Mouse (Mus musculus) heart, embryonic 14.5 days (tissue): ENCODE results near the gene Lipe. TPM values are rescaled to one million over a fixed set of nuclear protein-coding genes. Genes with fewer than 3 reads are reported as not detected.

Source experiments
- ATAC-seq: fragments of 200-750 bp; cut with Nextera tagmentation; 2 replicates; pipeline ENCODE4 v1.8.0; 2017; ENCODE audit warnings: low read depth, moderate TSS enrichment; ENCODE audit not compliant: insufficient number of reproducible peaks, insufficient read depth, low FRiP score
- H3K27ac ChIP-seq, 2 experiments: fragments of 200-500 bp in 1 of 2; fragments of 300-500 bp in 1 of 2; sonication (generic) in 1 of 2; replicated peaks in 1 of 2; 2 replicates each; pipeline ENCODE4 v1.5.1; 2012 to 2014; ENCODE audit warnings: low read depth in 2 of 2, low read length in 2 of 2, control low read depth in 1 of 2, mild to moderate bottlenecking in 1 of 2, mixed read lengths in 1 of 2; ENCODE audit not compliant: control insufficient read depth in 1 of 2, insufficient read depth in 1 of 2
- H3K27me3 ChIP-seq: fragments of 300-500 bp; sonication (generic); 2 replicates; pipeline ENCODE4 v1.6.1; 2014; ENCODE audit warnings: mild to moderate bottlenecking, low read length, control low read depth; ENCODE audit not compliant: control insufficient read depth, insufficient read depth
- H3K36me3 ChIP-seq: fragments of 300-500 bp; sonication (generic); 2 replicates; pipeline ENCODE4 v1.6.1; 2014; ENCODE audit warnings: mild to moderate bottlenecking, control low read depth, low read length, mixed read lengths; ENCODE audit not compliant: control insufficient read depth, insufficient read depth
- H3K4me1 ChIP-seq, 2 experiments: fragments of 200-500 bp in 1 of 2; fragments of 300-500 bp in 1 of 2; sonication (generic) in 1 of 2; 2 replicates each; pipeline ENCODE4 v1.6.1; 2012 to 2014; ENCODE audit warnings: low read length in 2 of 2, control low read depth in 1 of 2, mixed read lengths in 1 of 2; ENCODE audit not compliant: control insufficient read depth in 2 of 2, insufficient read depth in 2 of 2
- H3K4me2 ChIP-seq: fragments of 300-500 bp; sonication (generic); 2 replicates; pipeline ENCODE4 v1.6.1; 2014; ENCODE audit warnings: mild to moderate bottlenecking, low read length
- H3K4me3 ChIP-seq, 2 experiments: fragments of 200-500 bp in 1 of 2; fragments of 300-500 bp in 1 of 2; sonication (generic) in 1 of 2; 2 replicates each; pipeline ENCODE4 v1.5.1; 2012 to 2014; ENCODE audit warnings: low read length in 2 of 2, mild to moderate bottlenecking in 2 of 2, control low read depth in 1 of 2, low read depth in 1 of 2, moderate library complexity in 1 of 2; ENCODE audit not compliant: control insufficient read depth in 1 of 2, insufficient read depth in 1 of 2
- H3K9ac ChIP-seq: fragments of 300-500 bp; sonication (generic); 2 replicates; pipeline ENCODE4 v1.6.1; 2014; ENCODE audit warnings: mild to moderate bottlenecking, low read length
- H3K9me3 ChIP-seq: fragments of 300-500 bp; sonication (generic); 2 replicates; pipeline ENCODE4 v1.6.1; 2016; ENCODE audit warnings: low read length, control low read depth; ENCODE audit not compliant: control insufficient read depth
- WGBS: fragments of 180-500 bp; shearing (Covaris S2); extraction: QIAGEN DNeasy Blood & Tissue Kit; methylation state at CpG from one replicate; pipeline ENCODE4 v1.1.7; 2014; 5-methylcytosine and 5-hydroxymethylcytosine counted together
- polyA plus RNA-seq: library from polyadenylated mRNA; unstranded; fragments of >200 nt; fragmentation: Nextera tagmentation; extraction: Ambion mirVana; gene quantifications from 2 replicates; pipeline ENCODE4 v1.2.1, GENCODE M21; 2014

The Lipe gene
- polyA plus RNA-seq, 1 experiment from 2014 or later: 3.6 TPM

GRCm38 (mm10) chr7:25384318-25384717, 14.2 kb downstream of the Lipe start:
- Histone ChIP-seq H3K27ac (no peak overlapping the region), H3K27me3 (no peaks in the 10 kb centered on the region), H3K9me3 (no peaks in the 10 kb centered on the region), H3K36me3 (peaks cover 63% of the 10 kb centered on the region), H3K9ac (no peak overlapping the region), H3K4me1 (peaks cover 24 to 33% of the 10 kb centered on the region in 2 experiments), H3K4me3 (no peak overlapping the region), H3K4me2 (no peak overlapping the region)
- 83% methylated on average over 13 of the region's 13 CpGs for WGBS
- no peak for ATAC-seq

GRCm38 (mm10) chr7:25383891-25384290, 14.6 kb downstream of the Lipe start:
- H3K4me1 ChIP-seq: peaks cover 25 to 36% of the 10 kb centered on the region in 2 experiments
- H3K9ac ChIP-seq: no peak overlapping the region
- peaks cover 63% of the 10 kb centered on the region for H3K36me3 ChIP-seq
- WGBS: 67% methylated on average over 4 of the region's 4 CpGs
- H3K4me3 ChIP-seq: no peak overlapping the region
- no peak overlapping the region for H3K4me2 ChIP-seq
- no peak overlapping the region for H3K27ac ChIP-seq
- no peak for ATAC-seq
- no peaks in the 10 kb centered on the region for H3K9me3 ChIP-seq
- no peaks in the 10 kb centered on the region for H3K27me3 ChIP-seq

GRCm38 (mm10) chr7:25383385-25383784, 15.1 kb downstream of the Lipe start:
- Histone ChIP-seq H3K27ac (no peak overlapping the region), H3K4me3 (no peak overlapping the region), H3K4me1 (peaks cover 25 to 36% of the 10 kb centered on the region in 2 experiments), H3K27me3 (no peaks in the 10 kb centered on the region), H3K36me3 (peaks cover 58% of the 10 kb centered on the region), H3K9me3 (no peaks in the 10 kb centered on the region), H3K9ac (no peak overlapping the region), H3K4me2 (no peak overlapping the region)
- 84% methylated on average over 7 of the region's 7 CpGs for WGBS
- no peak for ATAC-seq

GRCm38 (mm10) chr7:25382541-25382940, 16.0 kb downstream of the Lipe start:
- ATAC-seq: no peak
- no peak overlapping the region for H3K4me2 ChIP-seq
- no peaks in the 10 kb centered on the region for H3K27me3 ChIP-seq
- H3K36me3 ChIP-seq: peaks cover 50% of the 10 kb centered on the region
- H3K9me3 ChIP-seq: no peaks in the 10 kb centered on the region
- H3K27ac ChIP-seq: no peak overlapping the region
- no peak overlapping the region for H3K9ac ChIP-seq
- no peak overlapping the region for H3K4me3 ChIP-seq
- peaks cover 26 to 39% of the 10 kb centered on the region in 2 experiments for H3K4me1 ChIP-seq

GRCm38 (mm10) chr7:25381284-25381680, 17.2 kb downstream of the Lipe start:
- peaks cover 28 to 36% of the 10 kb centered on the region in 2 experiments for H3K4me1 ChIP-seq
- WGBS: 41% methylated on average over 3 of the region's 3 CpGs
- H3K27me3 ChIP-seq: no peaks in the 10 kb centered on the region
- no peaks in the 10 kb centered on the region for H3K9me3 ChIP-seq
- H3K4me3 ChIP-seq: no peak overlapping the region
- H3K36me3 ChIP-seq: peaks cover 44% of the 10 kb centered on the region
- no peak overlapping the region for H3K4me2 ChIP-seq
- no peak overlapping the region for H3K9ac ChIP-seq
- ATAC-seq: no peak
- no peak overlapping the region for H3K27ac ChIP-seq

- H3K9ac ChIP-seq: peak overlapping the region; percentile 75; the same call in 1 of the 2 replicates
- WGBS: 50% methylated on average over 18 of the region's 18 CpGs
- peak overlapping the region in 1 of 2 experiments; percentile 44; a peak in 3 of 4 replicates for H3K4me3 ChIP-seq
- H3K27me3 ChIP-seq: no peaks in the 10 kb centered on the region
- H3K36me3 ChIP-seq: peaks cover 43% of the 10 kb centered on the region
- H3K4me1 ChIP-seq: peaks cover 23 to 32% of the 10 kb centered on the region in 2 experiments
- ATAC-seq: no peak
- H3K4me2 ChIP-seq: peak overlapping the region; percentile 87
- H3K9me3 ChIP-seq: no peaks in the 10 kb centered on the region
- H3K27ac ChIP-seq: no peak overlapping the region
Observed at GRCm38 (mm10) chr7:25380392-25381283, 17.9 kb downstream of the Lipe start.

- peaks cover 34% of the 10 kb centered on the region for H3K36me3 ChIP-seq
- peaks cover 18 to 27% of the 10 kb centered on the region in 2 experiments for H3K4me1 ChIP-seq
- 3% methylated on average over 42 of the region's 42 CpGs for WGBS
- H3K27ac ChIP-seq: peak overlapping the region in 1 of 2 experiments; percentile 30; a peak in 2 of 4 replicates
- H3K4me2 ChIP-seq: peak overlapping the region; percentile 87
- no peaks in the 10 kb centered on the region for H3K9me3 ChIP-seq
- peak overlapping the region; percentile 75 for H3K9ac ChIP-seq
- peak; percentile 33 for ATAC-seq
- no peaks in the 10 kb centered on the region for H3K27me3 ChIP-seq
- peak overlapping the region; percentile 44 for H3K4me3 ChIP-seq
Observed at GRCm38 (mm10) chr7:25379551-25380351, 18.8 kb downstream of the Lipe start.
